Mouse (Mus musculus) gastrocnemius, postnatal 36 days (tissue): ENCODE data around the gene Ralb. TPM values are rescaled to one million over a fixed set of nuclear protein-coding genes. Genes with fewer than 3 reads are reported as not detected.
A peak's percentile ranks its signal among the peaks of the same experiment; 100 is the strongest.

Source experiments
- DNase-seq, 2 experiments: peaks; one replicate each; pipeline ENCODE4 v3.0.0; 2022
- intact Hi-C: fragments of 180-260 bp; cut with DNase I; formaldehyde crosslinking; loops from one replicate; pipeline ENCODE4 v1.15.1; 2025
- total RNA-seq, 2 experiments: library from RNA; stranded (reverse); gene quantifications; 2 replicates each; pipeline ENCODE4 v1.2.3; 2021

The Ralb gene
- total RNA-seq, 2 experiments from 2014 or later: 7.6 to 9.5 TPM

DNA sequence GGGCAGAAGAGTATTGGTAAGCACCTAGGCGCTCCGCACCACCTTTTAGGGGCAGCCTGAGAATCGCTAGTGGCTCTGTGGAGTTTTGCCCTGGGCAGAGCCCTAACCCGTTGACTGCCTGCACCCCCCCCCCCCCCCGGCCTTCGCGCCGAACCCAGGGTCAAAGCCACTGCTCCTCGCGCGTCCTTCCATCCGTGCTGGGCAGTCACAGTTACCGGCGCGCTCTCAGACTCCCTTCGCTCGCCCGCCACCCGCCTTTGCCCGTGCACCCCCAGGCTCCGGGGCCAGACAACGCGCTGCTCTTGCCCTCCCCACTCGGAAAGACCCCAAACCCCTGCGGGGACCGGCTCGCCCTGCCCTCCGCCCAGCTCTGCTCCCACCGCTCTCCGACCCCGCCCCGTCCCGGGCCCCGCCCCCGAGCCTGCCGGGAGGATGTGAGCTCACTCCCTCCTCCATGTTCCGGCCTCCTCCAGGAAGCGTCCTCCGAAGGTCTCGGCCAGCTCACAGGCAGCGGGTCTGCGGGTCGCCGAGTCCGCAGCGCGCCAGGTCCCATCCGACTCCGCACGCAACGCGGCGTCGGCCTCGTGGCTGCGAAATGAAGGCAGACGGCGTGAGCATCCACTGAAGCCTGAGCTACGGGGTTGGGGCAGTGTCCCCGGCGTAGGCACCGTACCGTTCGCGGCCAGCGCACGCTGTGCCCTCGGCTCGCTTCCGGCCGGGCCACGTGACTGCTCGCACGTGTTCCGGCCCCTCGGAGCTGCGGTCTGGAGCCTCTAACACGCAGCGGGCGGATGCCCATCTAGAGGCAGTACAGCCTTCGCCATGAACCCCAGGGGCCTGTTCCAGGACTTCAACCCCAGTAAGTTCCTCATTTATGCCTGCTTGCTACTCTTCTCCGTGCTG lies 21.3 kb upstream of the Ralb start, which contains the start of gene Tmem185b:
Gene Tmem185b (plus strand): TSS at position 472 of the 903 bp plus-strand sequence.
- peak; percentile 88 to 91 for DNase-seq
- intact Hi-C loops: no loop called here

DNA sequence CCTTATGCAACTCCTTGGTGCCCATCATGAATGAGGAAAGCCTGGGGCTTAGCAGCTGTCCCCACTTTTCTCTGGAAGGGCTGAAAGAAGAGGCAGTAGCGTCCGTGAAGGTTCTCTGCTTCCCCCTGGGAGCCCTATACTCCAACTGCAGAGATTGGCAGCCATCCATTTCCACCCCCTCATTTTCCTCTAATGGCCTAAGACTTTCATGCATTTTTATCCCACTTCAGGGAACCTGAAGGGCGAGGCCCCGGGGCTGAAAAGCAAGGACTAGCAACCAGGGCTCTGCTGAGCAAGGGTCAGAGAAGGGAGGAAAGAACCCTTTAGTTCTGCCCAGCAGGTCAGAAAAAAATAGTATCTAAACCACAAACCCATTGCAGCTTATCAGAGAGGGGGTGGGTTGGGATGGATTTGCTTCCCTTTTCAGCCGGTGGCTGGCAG lies 20.4 kb upstream of the Ralb start:
- intact Hi-C loops: no loop called here
- DNase-seq: no peak

GRCm38 (mm10) chr1:119523826-119524225 lies 19.2 kb upstream of the Ralb start:
- intact Hi-C loops: no loop called here
- no peak for DNase-seq

DNA sequence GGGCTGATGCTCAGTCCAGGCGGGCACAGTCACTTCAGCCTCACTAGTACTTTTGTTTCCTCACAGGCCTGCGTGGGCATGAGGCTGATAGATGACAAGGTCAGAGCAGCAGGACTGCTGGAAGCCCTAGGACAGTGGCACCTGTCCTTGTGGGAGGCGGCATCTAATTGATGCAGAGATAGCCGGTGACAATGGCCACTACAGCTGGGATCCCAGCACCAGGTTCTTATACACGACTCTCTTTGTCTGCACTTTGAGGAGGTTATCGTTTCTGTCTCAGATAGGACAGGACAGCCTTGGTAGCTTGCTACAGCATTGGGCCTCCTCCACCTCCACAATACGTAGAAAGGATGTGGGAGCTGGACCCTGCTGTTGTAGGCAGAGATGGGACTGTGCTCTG lies 18.8 kb upstream of the Ralb start:
- no peak for DNase-seq
- intact Hi-C loops: no loop called here

- no peak for DNase-seq
- intact Hi-C loops: no loop called here
Measured at GRCm38 (mm10) chr1:119522726-119523125, 18.1 kb upstream of the Ralb start.

DNA sequence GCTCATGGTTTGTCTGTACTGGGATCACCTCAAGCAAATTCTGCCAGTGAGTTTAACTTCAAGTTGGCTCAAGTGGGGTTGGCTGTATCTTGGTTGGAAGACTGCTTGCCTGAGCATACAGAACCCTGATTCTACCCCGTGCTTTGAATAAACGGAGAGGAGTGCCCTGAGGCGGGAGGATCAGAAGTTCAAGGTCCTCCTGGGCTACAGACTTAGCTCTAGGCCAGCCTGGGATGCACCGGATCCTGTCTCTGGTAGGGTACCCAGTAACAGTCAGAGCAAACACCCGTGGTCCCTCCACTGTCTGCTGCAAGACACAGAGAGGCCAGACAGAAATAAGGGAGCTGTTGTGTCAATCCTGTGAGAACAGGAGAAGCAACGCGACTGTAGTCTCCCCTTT lies 17.1 kb upstream of the Ralb start:
- intact Hi-C loops: no loop called here

DNA sequence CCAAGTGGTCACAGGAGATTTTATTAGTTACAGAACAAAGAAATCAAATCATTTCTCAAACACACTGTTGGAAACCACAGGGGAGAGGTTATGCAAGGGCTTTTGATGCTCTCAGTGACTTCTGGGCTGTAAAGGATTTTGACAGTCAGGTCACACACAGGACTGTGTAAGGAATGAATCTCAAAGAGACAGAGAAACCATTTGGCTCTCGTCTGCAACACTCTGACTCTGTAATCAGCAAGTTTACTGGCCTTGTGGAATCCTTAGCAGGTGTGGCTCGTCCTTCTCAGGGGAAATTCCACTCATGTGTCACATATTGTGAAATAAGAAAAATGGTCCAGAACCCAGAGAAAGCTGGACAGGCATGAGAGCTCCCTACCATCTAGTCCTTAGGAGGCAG lies 16.4 kb upstream of the Ralb start:
- intact Hi-C loops: no loop called here

More for the DNA sequence above, 17.1 kb upstream of the Ralb start:
- no peak for DNase-seq

DNA sequence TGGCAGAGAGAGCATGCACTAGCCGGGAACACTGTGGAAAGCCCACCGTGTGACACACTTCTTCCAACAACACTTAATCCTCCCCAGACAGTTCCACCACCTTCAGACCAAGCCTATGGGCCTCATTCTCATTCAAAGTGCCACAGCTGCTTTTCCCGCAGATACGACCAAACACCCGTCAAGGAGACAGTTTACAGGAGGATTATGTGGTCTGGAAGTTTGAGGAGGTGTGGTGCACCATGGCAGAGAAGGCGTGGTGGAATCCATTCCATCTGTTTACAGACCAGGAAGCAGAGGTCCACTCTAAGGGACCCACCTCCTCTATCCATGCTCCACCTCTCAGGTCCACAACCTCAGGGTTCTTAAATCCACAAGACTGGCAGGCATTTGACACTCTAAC lies 14.7 kb upstream of the Ralb start:
- DNase-seq: no peak
- intact Hi-C loops: no loop called here

More for the DNA sequence above, 16.4 kb upstream of the Ralb start:
- no peak for DNase-seq

DNA sequence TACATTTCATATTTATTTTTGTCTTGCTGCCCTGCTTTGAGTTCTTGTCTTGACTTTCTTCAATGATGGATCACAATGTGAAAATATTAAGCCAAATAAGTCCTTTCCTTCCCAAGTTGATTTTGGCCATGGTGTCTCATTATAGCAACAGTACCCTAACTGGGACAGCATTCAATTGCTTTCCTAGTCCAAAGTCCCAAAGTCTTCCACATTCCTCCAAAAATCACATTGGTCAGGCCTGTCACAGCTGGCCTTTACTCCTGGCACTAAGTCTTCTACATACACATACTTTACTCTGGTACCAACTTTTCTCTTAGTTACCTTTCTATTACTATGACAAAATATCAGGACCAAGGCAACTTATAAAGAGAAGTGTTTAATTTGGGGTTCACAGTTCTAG lies 14.2 kb upstream of the Ralb start:
- intact Hi-C loops: no loop called here
- DNase-seq: no peak

- no peak for DNase-seq
- intact Hi-C loops: no loop called here
Measured at GRCm38 (mm10) chr1:119518060-119518459, 13.5 kb upstream of the Ralb start.

GRCm38 (mm10) chr1:119510857-119511256 lies 6.3 kb upstream of the Ralb start:
- no peak for DNase-seq
- intact Hi-C loops: no loop called here

DNA sequence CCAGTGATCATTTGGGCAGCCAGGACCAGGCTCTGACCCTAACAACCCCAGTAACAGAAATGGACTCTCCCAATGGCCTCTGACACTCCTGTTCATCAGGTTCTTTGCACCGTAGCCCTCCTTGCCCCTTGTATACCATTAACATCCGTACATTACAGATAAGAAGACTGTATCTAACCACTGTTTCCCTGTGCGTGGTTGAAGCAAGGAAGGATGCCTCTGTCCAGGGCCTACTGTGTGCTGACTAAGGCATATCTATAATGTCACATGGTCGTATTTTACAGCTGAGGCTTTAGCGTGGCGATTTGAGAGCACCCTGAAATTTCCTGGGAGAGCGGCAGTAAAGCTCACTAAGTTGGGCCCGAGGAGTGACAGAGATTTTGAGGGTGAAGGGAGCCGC lies 5.8 kb upstream of the Ralb start:
- no peak for DNase-seq
- intact Hi-C loops: no loop called here

- intact Hi-C loops: no loop called here
- DNase-seq: no peak
Measured at GRCm38 (mm10) chr1:119509474-119509873, 4.9 kb upstream of the Ralb start.

DNA sequence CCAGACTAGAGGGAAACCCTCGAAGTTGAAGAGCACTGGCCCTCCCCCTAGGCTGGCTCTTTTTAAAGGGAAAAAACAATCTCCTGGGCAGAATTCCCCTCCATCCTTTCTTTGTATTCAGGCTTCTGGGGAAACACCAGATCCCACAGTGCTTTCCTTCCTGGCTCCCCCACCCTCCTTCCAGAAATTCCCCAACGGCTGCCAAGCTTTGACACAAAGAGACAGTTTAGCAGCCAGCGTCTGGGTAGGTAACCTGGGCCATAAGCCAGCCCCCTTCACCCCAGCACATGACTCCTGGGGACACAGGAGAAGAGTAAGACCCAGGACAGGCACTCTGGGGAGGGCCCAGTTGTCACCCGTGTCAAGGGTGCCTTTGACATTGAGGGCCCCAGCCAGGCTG lies 4.0 kb upstream of the Ralb start:
- DNase-seq: no peak
- intact Hi-C loops: no loop called here

DNA sequence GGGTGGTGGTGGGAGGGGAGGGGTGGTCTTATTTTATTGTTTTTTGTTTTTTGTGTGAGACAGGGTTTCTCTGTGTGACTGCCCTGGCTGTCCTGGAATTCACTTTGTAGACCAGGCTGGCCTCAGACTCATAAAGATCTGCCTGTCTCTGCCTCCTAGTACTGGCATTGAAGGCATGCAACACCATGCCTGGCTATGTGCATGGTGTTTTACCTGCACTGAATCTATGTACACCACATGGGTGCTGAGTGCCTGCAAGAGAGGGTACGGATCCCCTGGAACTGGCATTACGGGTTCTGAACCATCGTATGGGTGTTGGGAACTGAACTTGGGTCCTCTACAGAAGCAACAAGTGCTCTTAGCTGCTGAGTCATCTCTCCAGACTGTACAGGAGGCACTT lies 1.4 kb upstream of the Ralb start:
- DNase-seq: no peak
- intact Hi-C loops: no loop called here

GRCm38 (mm10) chr1:119503808-119504207 lies 786 bp downstream of the Ralb start:
- intact Hi-C loops: no loop called here
- DNase-seq: no peak

DNA sequence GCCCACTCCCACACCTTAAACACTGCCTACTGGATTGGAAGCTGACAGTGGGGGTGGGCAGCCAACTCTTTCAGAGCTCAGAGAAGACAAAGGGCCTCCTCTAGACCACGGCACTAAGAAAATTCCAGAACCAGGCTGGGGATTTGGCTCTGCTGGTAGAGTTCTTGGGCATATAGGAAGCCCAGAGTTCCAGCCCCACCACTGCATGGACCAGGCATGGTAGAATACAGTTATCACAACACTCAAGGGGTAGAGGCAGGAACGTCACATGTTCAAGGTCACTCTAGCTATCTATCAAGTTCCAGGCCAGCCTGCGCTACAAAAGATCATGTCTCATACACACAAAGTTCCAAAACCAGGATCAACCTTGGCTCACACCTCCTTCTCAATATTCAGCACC lies 1.4 kb downstream of the Ralb start:
- intact Hi-C loops: no loop called here
- no peak for DNase-seq

DNA sequence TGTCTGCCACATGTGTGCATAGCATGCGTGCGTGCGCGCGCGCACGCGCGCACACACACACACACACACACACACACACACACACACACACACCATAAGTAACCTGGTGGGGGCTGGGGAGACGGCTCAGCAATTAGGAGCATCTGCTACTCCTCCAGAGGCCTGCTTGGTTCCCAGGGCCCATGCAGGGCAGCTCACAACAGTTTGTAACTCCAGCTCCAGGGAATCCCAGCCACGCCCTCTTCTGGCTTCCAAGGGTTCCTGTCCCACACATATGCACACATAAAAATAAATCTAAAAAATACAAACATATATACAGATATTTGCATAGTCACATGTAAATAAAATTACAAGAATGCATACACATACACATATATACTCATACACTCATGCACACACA lies 1.9 kb downstream of the Ralb start:
- no peak for DNase-seq

GRCm38 (mm10) chr1:119501881-119502280 lies 2.7 kb downstream of the Ralb start:
- intact Hi-C loops: no loop called here
- no peak for DNase-seq

More for the DNA sequence above, 1.9 kb downstream of the Ralb start:
- intact Hi-C loops: no loop called here

DNA sequence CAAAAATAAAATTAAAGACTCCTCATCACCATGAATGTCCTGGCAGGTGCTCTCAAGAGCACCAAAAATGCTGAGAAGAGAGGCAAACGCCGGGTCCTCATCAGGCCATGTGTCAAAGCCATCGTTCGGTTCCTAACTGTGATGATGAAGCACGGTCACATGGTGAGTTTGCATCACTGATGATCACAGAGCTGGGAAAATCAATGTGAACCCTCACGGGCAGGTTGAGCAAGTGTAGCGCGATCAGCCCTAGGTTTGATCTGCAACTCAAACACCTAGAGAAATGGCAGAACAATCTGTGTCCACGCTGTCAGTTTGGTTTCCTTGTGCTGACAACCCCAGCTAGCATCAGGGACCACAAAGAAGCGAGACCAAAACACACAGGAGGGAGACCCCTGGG lies 5.1 kb downstream of the Ralb start:
- intact Hi-C loops: no loop called here

DNA sequence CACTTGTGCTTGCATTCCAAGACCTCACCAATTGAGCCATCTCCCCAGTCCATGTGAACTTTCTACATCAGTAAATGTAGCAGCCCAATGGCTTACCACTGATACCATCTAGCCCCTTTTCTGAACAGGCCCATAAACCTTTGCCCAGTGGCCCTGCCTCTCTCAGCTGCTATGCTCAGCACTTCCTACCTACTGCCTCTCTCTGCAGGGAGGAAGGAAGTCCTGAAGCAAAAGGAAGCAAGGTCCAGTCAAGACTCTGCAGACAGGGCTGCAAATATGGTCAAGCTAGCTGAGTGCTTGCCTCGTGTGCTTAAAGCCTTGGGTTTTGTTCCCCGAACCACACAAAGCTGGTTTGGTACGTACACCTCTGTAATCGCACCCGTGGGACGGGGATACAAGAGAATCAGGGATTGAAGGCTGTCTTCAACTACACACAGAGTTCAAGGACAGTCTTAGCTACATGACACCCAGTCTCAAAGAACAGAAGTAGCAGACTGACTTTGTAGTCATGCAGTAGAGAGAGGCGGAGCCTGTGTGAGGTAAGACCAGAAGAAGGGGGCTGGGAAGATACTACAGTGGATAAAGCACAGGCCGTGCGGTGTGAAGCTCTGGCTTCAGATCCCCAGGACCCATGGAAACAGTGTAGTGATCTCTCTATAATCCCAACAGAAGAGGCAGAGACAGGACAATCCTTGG lies 5.9 kb downstream of the Ralb start:
- DNase-seq: no peak
- intact Hi-C loops: no loop called here

More for the DNA sequence above, 5.1 kb downstream of the Ralb start:
- no peak for DNase-seq
